Mouse (Mus musculus) liver, embryonic 14.5 days (tissue): Measurements from ENCODE around the gene Cldn3. TPM values are rescaled to one million over a fixed set of nuclear protein-coding genes. Genes with fewer than 3 reads are reported as not detected.
A peak's percentile ranks its signal among the peaks of the same experiment; 100 is the strongest.

Source experiments
- ATAC-seq: fragments of 200-750 bp; cut with Nextera tagmentation; 2 replicates; pipeline ENCODE4 v1.8.0; 2017; ENCODE audit warnings: moderate number of reproducible peaks, mild to moderate bottlenecking, moderate library complexity; ENCODE audit not compliant: insufficient read depth
- DNase-seq, 3 experiments: peaks; one replicate each; pipeline ENCODE4 v3.0.0-alpha.2; 2012 to 2013; ENCODE audit warnings: low read depth in 3 of 3, low spot score in 3 of 3
- H3K27ac ChIP-seq: fragments of 300-500 bp; sonication (generic); 2 replicates; pipeline ENCODE4 v1.5.1; 2014; ENCODE audit warnings: moderate library complexity, mild to moderate bottlenecking, control low read depth, inconsistent platforms
- H3K27me3 ChIP-seq: fragments of 300-500 bp; sonication (generic); 2 replicates; pipeline ENCODE4 v1.6.1; 2014; ENCODE audit warnings: mild to moderate bottlenecking, low read length, moderate library complexity; ENCODE audit not compliant: control insufficient read depth, insufficient read depth
- H3K36me3 ChIP-seq: fragments of 300-500 bp; sonication (generic); replicated peaks from 2 replicates; pipeline ENCODE4 v1.6.1; 2014; ENCODE audit warnings: low read depth; ENCODE audit not compliant: control insufficient read depth, insufficient read depth
- H3K4me1 ChIP-seq, 2 experiments: fragments of 200-500 bp in 1 of 2; fragments of 300-500 bp in 1 of 2; sonication (generic) in 1 of 2; replicated peaks; 2 replicates each; pipeline ENCODE4 v1.6.1; 2012 to 2014; ENCODE audit warnings: antibody characterized with exemption in 1 of 2, inconsistent platforms in 1 of 2, low read length in 1 of 2; ENCODE audit not compliant: control insufficient read depth in 2 of 2, insufficient read depth in 2 of 2
- H3K4me2 ChIP-seq: fragments of 300-500 bp; sonication (generic); 2 replicates; pipeline ENCODE4 v1.6.1; 2014; ENCODE audit warnings: low read depth, mild to moderate bottlenecking, control low read depth, moderate library complexity
- H3K4me3 ChIP-seq, 2 experiments: fragments of 200-500 bp in 1 of 2; fragments of 300-500 bp in 1 of 2; sonication (generic) in 1 of 2; 2 replicates each; pipeline ENCODE4 v1.5.1; 2012 to 2014; ENCODE audit warnings: low read depth in 2 of 2, low read length in 2 of 2, mild to moderate bottlenecking in 2 of 2, control low read depth in 1 of 2, inconsistent platforms in 1 of 2, moderate library complexity in 1 of 2; ENCODE audit not compliant: insufficient read depth in 1 of 2
- H3K9ac ChIP-seq: fragments of 300-500 bp; sonication (generic); replicated peaks from 2 replicates; pipeline ENCODE4 v1.6.1; 2014; ENCODE audit warnings: mild to moderate bottlenecking, control low read depth, moderate library complexity
- H3K9me3 ChIP-seq: fragments of 300-500 bp; sonication (generic); 2 replicates; pipeline ENCODE4 v1.6.1; 2016; ENCODE audit warnings: low read length, mixed read lengths; ENCODE audit not compliant: control insufficient read depth
- CTCF ChIP-seq: IDR thresholded peaks from 2 replicates; pipeline ENCODE4 v1.5.1; 2016; ENCODE audit warnings: antibody characterized with exemption, low read depth, control low read depth
- EP300 ChIP-seq: IDR thresholded peaks from 2 replicates; pipeline ENCODE4 v1.6.1; 2016; ENCODE audit warnings: antibody characterized with exemption, low read depth
- WGBS: fragments of 180-500 bp; shearing (Covaris S2); extraction: QIAGEN DNeasy Blood & Tissue Kit; methylation state at CpG from one replicate; pipeline ENCODE4 v1.1.7; 2014; ENCODE audit not compliant: insufficient replicate concordance; 5-methylcytosine and 5-hydroxymethylcytosine counted together
- polyA plus RNA-seq, 2 experiments: library from polyadenylated mRNA; depleted of rRNA in 1 of 2; stranded (reverse) in 1 of 2; unstranded in 1 of 2; fragments of >200 nt; fragmentation: Nextera tagmentation in 1 of 2; extraction: Ambion mirVana in 1 of 2; gene quantifications; 2 replicates each; pipeline versions ENCODE4 v1.2.1 to v1.2.3; 2012 to 2014

Gene Cldn3
- polyA plus RNA-seq, 2 experiments = 0.43 to 0.47 TPM

- Histone ChIP-seq H3K4me1 (peaks cover 5 to 17% of the 10 kb centered on the region in 2 experiments; a peak in 3 of 4 replicates), H3K27ac (no peak within 1 kb of the TSS), H3K4me3 (peak within 1 kb of the TSS; percentile 56), H3K4me2 (peak within 1 kb of the TSS; percentile 78), H3K9ac (peak within 1 kb of the TSS; percentile 45), H3K9me3 (no peaks in the 10 kb centered on the region), H3K36me3 (no peaks in the 10 kb centered on the region), H3K27me3 (peaks cover 10% of the 10 kb centered on the region)
- peak; percentile 85 for ATAC-seq
- WGBS = under 1% methylated on average over 61 of the region's 61 CpGs
- TF ChIP-seq CTCF (no peak), EP300 (no peak)
- peak; percentile 56 to 70 (median 61) for DNase-seq
Observed at GRCm38 (mm10) chr5:135023344-135024173, 37.5 kb downstream of the Cldn3 start, which contains the start of gene Stx1a. TSS of gene Stx1a (plus strand) at chr5:135023482.

- Histone ChIP-seq H3K27ac (no peak overlapping the region), H3K4me1 (peaks cover 5 to 20% of the 10 kb centered on the region in 2 experiments; a peak in 3 of 4 replicates), H3K27me3 (peaks cover 10% of the 10 kb centered on the region), H3K9ac (no peak overlapping the region), H3K4me3 (no peak overlapping the region), H3K36me3 (no peaks in the 10 kb centered on the region), H3K4me2 (no peak overlapping the region), H3K9me3 (no peaks in the 10 kb centered on the region)
- no peak for TF ChIP-seq CTCF
- TF ChIP-seq EP300 = no peak
- DNase-seq (no peak), ATAC-seq (no peak)
- 9% methylated on average over 11 of the region's 11 CpGs for WGBS
Observed at GRCm38 (mm10) chr5:135024665-135025224, 38.7 kb downstream of the Cldn3 start.

GRCm38 (mm10) chr5:135025899-135026298 is 39.9 kb downstream of the Cldn3 start:
- TF ChIP-seq CTCF = no peak
- no peak for TF ChIP-seq EP300
- DNase-seq = no peak
- Histone ChIP-seq H3K9ac (no peak overlapping the region), H3K9me3 (no peaks in the 10 kb centered on the region), H3K4me1 (peaks cover 5 to 20% of the 10 kb centered on the region in 2 experiments; a peak in 3 of 4 replicates), H3K4me3 (no peak overlapping the region), H3K4me2 (no peak overlapping the region), H3K36me3 (no peaks in the 10 kb centered on the region), H3K27ac (no peak overlapping the region), H3K27me3 (peaks cover 10% of the 10 kb centered on the region)
- 23% methylated on average over 7 of the region's 7 CpGs for WGBS
- no peak for ATAC-seq

GRCm38 (mm10) chr5:135029007-135029854 is 43.2 kb downstream of the Cldn3 start:
- H3K27me3 ChIP-seq = peaks cover 4% of the 10 kb centered on the region; the same call in 1 of the 2 replicates
- no peak for DNase-seq
- H3K9me3 ChIP-seq = no peaks in the 10 kb centered on the region
- no peak overlapping the region for H3K4me3 ChIP-seq
- WGBS = 44% methylated on average over 18 of the region's 18 CpGs
- TF ChIP-seq CTCF (no peak), EP300 (no peak)
- H3K4me1 ChIP-seq = peaks cover under 1 to 14% of the 10 kb centered on the region in 2 experiments; a peak in 2 of 4 replicates
- H3K9ac ChIP-seq = no peak overlapping the region
- no peak overlapping the region; the same call in 1 of the 2 replicates for H3K27ac ChIP-seq
- H3K4me2 ChIP-seq = peak overlapping the region; percentile 31
- no peaks in the 10 kb centered on the region for H3K36me3 ChIP-seq
- peak; percentile 17; the same call in 1 of the 2 replicates for ATAC-seq
